Mouse (Mus musculus) heart, postnatal 0 days (tissue): ENCODE results near the gene Arpc1a.

Experiments used
- CTCF ChIP-seq: IDR thresholded peaks from 2 replicates; pipeline ENCODE4 v1.5.1; 2016; ENCODE audit warnings: antibody characterized with exemption, control low read depth, low read depth
- EP300 ChIP-seq: IDR thresholded peaks from 2 replicates; pipeline ENCODE4 v1.6.1; 2016; ENCODE audit warnings: antibody characterized with exemption, low read depth

DNA sequence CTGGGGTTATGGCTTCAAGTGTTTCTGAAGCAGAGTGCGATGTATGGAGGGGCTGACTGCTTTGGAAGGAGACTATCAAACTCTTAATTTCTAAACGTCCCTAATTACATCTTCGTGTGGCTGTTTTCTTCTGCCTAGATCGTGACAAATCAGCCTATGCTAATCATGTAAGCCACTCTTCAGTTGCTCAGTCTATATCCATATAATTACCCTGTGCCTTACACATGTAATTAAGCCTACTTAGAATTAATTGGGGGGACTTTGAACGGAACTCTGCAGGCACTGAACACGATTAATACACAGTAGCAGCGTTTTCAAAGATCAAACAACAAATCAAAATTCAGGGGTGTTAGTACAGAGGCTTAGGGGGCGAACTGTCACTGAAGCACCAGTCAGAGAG, 25.7 kb upstream of the Arpc1a start:
- TF ChIP-seq CTCF, result no peak
- TF ChIP-seq EP300, result no peak
